Mouse (Mus musculus): ENCODE measurements around the gene Fam19a5.

DNA sequence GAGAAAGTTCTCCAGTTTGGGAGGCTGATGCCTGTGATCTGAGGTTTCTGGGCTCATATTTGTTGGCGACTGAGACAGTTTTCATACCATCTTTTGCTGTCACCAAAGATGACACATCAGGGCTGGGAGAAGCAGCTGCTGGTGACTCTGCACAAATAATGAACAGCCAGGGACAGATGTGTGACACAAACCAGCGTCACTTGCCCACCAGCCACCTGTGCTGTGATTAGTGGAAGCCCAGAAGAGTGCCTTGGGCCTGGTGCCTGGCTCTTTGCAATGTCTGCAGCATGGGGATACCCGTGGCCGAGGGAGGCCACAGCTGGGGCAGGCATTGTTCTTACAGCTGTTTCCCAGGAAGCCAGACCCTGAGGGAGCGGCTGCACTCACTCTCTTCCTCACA, 173.0 kb downstream of the Fam19a5 start:
- TF ChIP-seq CTCF (IDR thresholded peaks at IDR 0.05; ENCODE audit: low read depth), result no peak
- TF ChIP-seq EP300 (optimal IDR thresholded peaks at IDR 0.05), result no peak
